Mouse (Mus musculus): ENCODE data around the gene Gatad2b. TPM values are rescaled to one million over a fixed set of nuclear protein-coding genes. Genes with fewer than 3 reads are reported as not detected.

The Gatad2b gene
- polyA plus RNA-seq, 1 experiment from 2014 or later = 17.9 TPM

- peak overlapping the region; percentile 92 for H3K4me3 ChIP-seq
- H3K4me1 ChIP-seq (replicated peaks) = peaks cover 27% of the 10 kb centered on the region
- WGBS = 93% methylated on average over 14 of the region's 14 CpGs
- H3K27me3 ChIP-seq (ENCODE audit: insufficient read depth, poor library complexity, severe bottlenecking) = no peaks in the 10 kb centered on the region
- no peak overlapping the region for H3K27ac ChIP-seq
- no peak for DNase-seq (ENCODE audit: low spot score)
- no peaks in the 10 kb centered on the region for H3K9me3 ChIP-seq
- peaks cover 52% of the 10 kb centered on the region for H3K36me3 ChIP-seq
These were observed 37.1 kb upstream of the Gatad2b start for GRCm38 (mm10) chr3:90255784-90256353.

GRCm38 (mm10) chr3:90256731-90257530 lies 36.0 kb upstream of the Gatad2b start:
- no peaks in the 10 kb centered on the region for H3K27me3 ChIP-seq (ENCODE audit: insufficient read depth, poor library complexity, severe bottlenecking)
- H3K36me3 ChIP-seq = peaks cover 53% of the 10 kb centered on the region
- no peak for DNase-seq (ENCODE audit: low spot score)
- 93% methylated on average over 19 of the region's 19 CpGs for WGBS
- H3K9me3 ChIP-seq = no peaks in the 10 kb centered on the region
- H3K4me1 ChIP-seq (replicated peaks) = peaks cover 27% of the 10 kb centered on the region
- H3K27ac ChIP-seq = no peak overlapping the region
- H3K4me3 ChIP-seq = no peak overlapping the region

GRCm38 (mm10) chr3:90258521-90258920 lies 34.5 kb upstream of the Gatad2b start:
- 89% methylated on average over 4 of the region's 4 CpGs for WGBS
- Histone ChIP-seq H3K4me3 (no peak overlapping the region), H3K4me1 (replicated peaks) (peaks cover 25% of the 10 kb centered on the region), H3K27me3 (ENCODE audit: insufficient read depth, poor library complexity, severe bottlenecking) (no peaks in the 10 kb centered on the region), H3K9me3 (no peaks in the 10 kb centered on the region), H3K27ac (no peak overlapping the region), H3K36me3 (peaks cover 69% of the 10 kb centered on the region)
- DNase-seq (ENCODE audit: low spot score) = no peak

- no peak for DNase-seq (ENCODE audit: low spot score)
- Histone ChIP-seq H3K4me1 (replicated peaks) (peaks cover 24% of the 10 kb centered on the region), H3K4me3 (no peak overlapping the region), H3K27ac (no peak overlapping the region), H3K9me3 (no peaks in the 10 kb centered on the region), H3K36me3 (peaks cover 72% of the 10 kb centered on the region), H3K27me3 (ENCODE audit: insufficient read depth, poor library complexity, severe bottlenecking) (no peaks in the 10 kb centered on the region)
- WGBS = 89% methylated on average over 5 of the region's 5 CpGs
These were observed 29.7 kb upstream of the Gatad2b start for GRCm38 (mm10) chr3:90263121-90263771.

GRCm38 (mm10) chr3:90264687-90265033 lies 28.3 kb upstream of the Gatad2b start:
- Histone ChIP-seq H3K27me3 (ENCODE audit: insufficient read depth, poor library complexity, severe bottlenecking) (no peaks in the 10 kb centered on the region), H3K4me3 (peak overlapping the region; percentile 71), H3K9me3 (no peaks in the 10 kb centered on the region), H3K4me1 (replicated peaks) (peaks cover 24% of the 10 kb centered on the region), H3K36me3 (peaks cover 70% of the 10 kb centered on the region), H3K27ac (peak overlapping the region; percentile 96)
- WGBS = 33% methylated on average over 10 of the region's 10 CpGs
- no peak for DNase-seq (ENCODE audit: low spot score)

GRCm38 (mm10) chr3:90265034-90265931 lies 27.7 kb upstream of the Gatad2b start, which contains the start of gene Dennd4b:
TSS of gene Dennd4b (plus strand) at chr3:90265185.
- H3K9me3 ChIP-seq = no peaks in the 10 kb centered on the region
- no peaks in the 10 kb centered on the region for H3K27me3 ChIP-seq (ENCODE audit: insufficient read depth, poor library complexity, severe bottlenecking)
- H3K27ac ChIP-seq = peak within 1 kb of the TSS; percentile 96
- DNase-seq (ENCODE audit: low spot score) = peak; percentile 92
- H3K36me3 ChIP-seq = peaks cover 70% of the 10 kb centered on the region
- H3K4me3 ChIP-seq = peak within 1 kb of the TSS; percentile 71
- H3K4me1 ChIP-seq (replicated peaks) = peaks cover 24% of the 10 kb centered on the region
- WGBS = under 1% methylated on average over 87 of the region's 87 CpGs

GRCm38 (mm10) chr3:90265932-90266741 lies 26.8 kb upstream of the Gatad2b start:
- no peak for DNase-seq (ENCODE audit: low spot score)
- peaks cover 70% of the 10 kb centered on the region for H3K36me3 ChIP-seq
- no peaks in the 10 kb centered on the region for H3K27me3 ChIP-seq (ENCODE audit: insufficient read depth, poor library complexity, severe bottlenecking)
- no peaks in the 10 kb centered on the region for H3K9me3 ChIP-seq
- WGBS = 29% methylated on average over 16 of the region's 16 CpGs
- peaks cover 24% of the 10 kb centered on the region for H3K4me1 ChIP-seq (replicated peaks)
- H3K27ac ChIP-seq = peak overlapping the region; percentile 96
- peak overlapping the region; percentile 71 for H3K4me3 ChIP-seq

- Histone ChIP-seq H3K4me1 (replicated peaks) (peaks cover 24% of the 10 kb centered on the region), H3K36me3 (peaks cover 70% of the 10 kb centered on the region), H3K4me3 (peak overlapping the region; percentile 71; the same call in 1 of the 2 replicates), H3K27me3 (ENCODE audit: insufficient read depth, poor library complexity, severe bottlenecking) (no peaks in the 10 kb centered on the region), H3K27ac (no peak overlapping the region), H3K9me3 (no peaks in the 10 kb centered on the region)
- 92% methylated on average over 20 of the region's 20 CpGs for WGBS
- DNase-seq (ENCODE audit: low spot score) = no peak
These were observed 25.8 kb upstream of the Gatad2b start for GRCm38 (mm10) chr3:90266901-90267775.

GRCm38 (mm10) chr3:90268190-90268589 lies 24.8 kb upstream of the Gatad2b start:
- Histone ChIP-seq H3K4me3 (no peak overlapping the region), H3K27me3 (ENCODE audit: insufficient read depth, poor library complexity, severe bottlenecking) (no peaks in the 10 kb centered on the region), H3K9me3 (no peaks in the 10 kb centered on the region), H3K4me1 (replicated peaks) (peaks cover 24% of the 10 kb centered on the region), H3K36me3 (peaks cover 70% of the 10 kb centered on the region), H3K27ac (no peak overlapping the region)
- no peak for DNase-seq (ENCODE audit: low spot score)
- 94% methylated on average over 11 of the region's 11 CpGs for WGBS

GRCm38 (mm10) chr3:90268971-90269370 lies 24.0 kb upstream of the Gatad2b start:
- WGBS = 85% methylated on average over 16 of the region's 16 CpGs
- no peaks in the 10 kb centered on the region for H3K9me3 ChIP-seq
- no peak for DNase-seq (ENCODE audit: low spot score)
- H3K4me3 ChIP-seq = no peak overlapping the region
- H3K27me3 ChIP-seq (ENCODE audit: insufficient read depth, poor library complexity, severe bottlenecking) = no peaks in the 10 kb centered on the region
- H3K36me3 ChIP-seq = peaks cover 70% of the 10 kb centered on the region
- H3K4me1 ChIP-seq (replicated peaks) = peaks cover 24% of the 10 kb centered on the region
- H3K27ac ChIP-seq = no peak overlapping the region

GRCm38 (mm10) chr3:90270784-90271183 lies 22.2 kb upstream of the Gatad2b start:
- H3K4me3 ChIP-seq = no peak overlapping the region
- H3K9me3 ChIP-seq = no peaks in the 10 kb centered on the region
- H3K4me1 ChIP-seq (replicated peaks) = peaks cover 17% of the 10 kb centered on the region
- WGBS = 93% methylated on average over 8 of the region's 8 CpGs
- DNase-seq (ENCODE audit: low spot score) = no peak
- no peaks in the 10 kb centered on the region for H3K27me3 ChIP-seq (ENCODE audit: insufficient read depth, poor library complexity, severe bottlenecking)
- peaks cover 84% of the 10 kb centered on the region for H3K36me3 ChIP-seq
- H3K27ac ChIP-seq = no peak overlapping the region
